Mouse (Mus musculus): ENCODE data around the gene Hist3h2a. TPM values are rescaled to one million over a fixed set of nuclear protein-coding genes. Genes with fewer than 3 reads are reported as not detected.

The Hist3h2a gene
- polyA plus RNA-seq, 1 experiment from 2014 or later, result 18.7 TPM

GRCm38 (mm10) chr11:58974414-58974813, 19.9 kb downstream of the Hist3h2a start:
- Histone ChIP-seq H3K27ac (replicated peaks) (no peak overlapping the region), H3K4me2 (replicated peaks; ENCODE audit: low read depth) (no peak overlapping the region), H3K9ac (ENCODE audit: low read length) (no peak overlapping the region), H3K4me3 (ENCODE audit: low read depth, low read length) (no peak overlapping the region), H3K9me3 (ENCODE audit: control insufficient read depth, low read length) (no peaks in the 10 kb centered on the region), H3K4me1 (replicated peaks; ENCODE audit: control insufficient read depth, insufficient read depth) (peaks cover 5% of the 10 kb centered on the region), H3K36me3 (ENCODE audit: control insufficient read depth, insufficient read depth, low read length) (no peaks in the 10 kb centered on the region), H3K27me3 (ENCODE audit: control insufficient read depth, insufficient read depth, low read length) (no peaks in the 10 kb centered on the region)
- ATAC-seq (ENCODE audit: low FRiP score, low TSS enrichment) (no peak), DNase-seq (ENCODE audit: low spot score) (no peak)
- TF ChIP-seq EP300 (optimal IDR thresholded peaks at IDR 0.05), result no peak
- no peak for TF ChIP-seq CTCF (IDR thresholded peaks at IDR 0.05; ENCODE audit: low read depth)
- WGBS, result 98% methylated on average over 3 of the region's 3 CpGs

GRCm38 (mm10) chr11:58977150-58977549, 22.7 kb downstream of the Hist3h2a start:
- peak; percentile 37; the same call in 1 of the 2 replicates for ATAC-seq (ENCODE audit: low FRiP score, low TSS enrichment)
- Histone ChIP-seq H3K9me3 (ENCODE audit: control insufficient read depth, low read length) (no peaks in the 10 kb centered on the region), H3K36me3 (ENCODE audit: control insufficient read depth, insufficient read depth, low read length) (no peaks in the 10 kb centered on the region), H3K4me2 (replicated peaks; ENCODE audit: low read depth) (peak overlapping the region; percentile 96), H3K9ac (ENCODE audit: low read length) (peak overlapping the region; percentile 92), H3K4me3 (ENCODE audit: low read depth, low read length) (peak overlapping the region; percentile 98), H3K4me1 (replicated peaks; ENCODE audit: control insufficient read depth, insufficient read depth) (peaks cover 5% of the 10 kb centered on the region), H3K27ac (replicated peaks) (peak overlapping the region; percentile 85), H3K27me3 (ENCODE audit: control insufficient read depth, insufficient read depth, low read length) (no peaks in the 10 kb centered on the region)
- TF ChIP-seq CTCF (IDR thresholded peaks at IDR 0.05; ENCODE audit: low read depth) (no peak), EP300 (optimal IDR thresholded peaks at IDR 0.05) (no peak)
- under 1% methylated on average over 29 of the region's 29 CpGs for WGBS
- DNase-seq (ENCODE audit: low spot score), result peak; percentile 61

GRCm38 (mm10) chr11:58977607-58978026, 23.1 kb downstream of the Hist3h2a start:
- TF ChIP-seq CTCF (IDR thresholded peaks at IDR 0.05; ENCODE audit: low read depth), result no peak
- peaks cover 5% of the 10 kb centered on the region for H3K4me1 ChIP-seq (replicated peaks; ENCODE audit: control insufficient read depth, insufficient read depth)
- no peaks in the 10 kb centered on the region for H3K9me3 ChIP-seq (ENCODE audit: control insufficient read depth, low read length)
- H3K4me2 ChIP-seq (replicated peaks; ENCODE audit: low read depth), result peak overlapping the region; percentile 96
- under 1% methylated on average over 21 of the region's 21 CpGs for WGBS
- no peaks in the 10 kb centered on the region for H3K36me3 ChIP-seq (ENCODE audit: control insufficient read depth, insufficient read depth, low read length)
- peak overlapping the region; percentile 98 for H3K4me3 ChIP-seq (ENCODE audit: low read depth, low read length)
- peak overlapping the region; percentile 85 for H3K27ac ChIP-seq (replicated peaks)
- DNase-seq (ENCODE audit: low spot score) (no peak), ATAC-seq (ENCODE audit: low FRiP score, low TSS enrichment) (no peak; the same call in 1 of the 2 replicates)
- peak overlapping the region; percentile 92 for H3K9ac ChIP-seq (ENCODE audit: low read length)
- no peaks in the 10 kb centered on the region for H3K27me3 ChIP-seq (ENCODE audit: control insufficient read depth, insufficient read depth, low read length)

GRCm38 (mm10) chr11:58978027-58978705, 23.7 kb downstream of the Hist3h2a start, which contains the start of gene Trim11:
Trim11 (plus strand) TSS chr11:58978093.
- Histone ChIP-seq H3K9ac (ENCODE audit: low read length) (peak within 1 kb of the TSS; percentile 92), H3K4me1 (replicated peaks; ENCODE audit: control insufficient read depth, insufficient read depth) (peaks cover 5% of the 10 kb centered on the region), H3K27me3 (ENCODE audit: control insufficient read depth, insufficient read depth, low read length) (no peaks in the 10 kb centered on the region), H3K36me3 (ENCODE audit: control insufficient read depth, insufficient read depth, low read length) (no peaks in the 10 kb centered on the region; the same call in 1 of the 2 replicates), H3K4me2 (replicated peaks; ENCODE audit: low read depth) (peak within 1 kb of the TSS; percentile 96), H3K9me3 (ENCODE audit: control insufficient read depth, low read length) (no peaks in the 10 kb centered on the region), H3K4me3 (ENCODE audit: low read depth, low read length) (peak within 1 kb of the TSS; percentile 98), H3K27ac (replicated peaks) (peak within 1 kb of the TSS; percentile 85)
- TF ChIP-seq EP300 (optimal IDR thresholded peaks at IDR 0.05), result no peak
- TF ChIP-seq CTCF (IDR thresholded peaks at IDR 0.05; ENCODE audit: low read depth), result no peak
- ATAC-seq (ENCODE audit: low FRiP score, low TSS enrichment), result peak; percentile 49; the same call in 1 of the 2 replicates
- DNase-seq (ENCODE audit: low spot score), result peak; percentile 64
- under 1% methylated on average over 64 of the region's 64 CpGs for WGBS

- Histone ChIP-seq H3K27me3 (ENCODE audit: control insufficient read depth, insufficient read depth, low read length) (no peaks in the 10 kb centered on the region), H3K4me1 (replicated peaks; ENCODE audit: control insufficient read depth, insufficient read depth) (peaks cover 5% of the 10 kb centered on the region), H3K4me2 (replicated peaks; ENCODE audit: low read depth) (peak overlapping the region; percentile 96), H3K36me3 (ENCODE audit: control insufficient read depth, insufficient read depth, low read length) (no peaks in the 10 kb centered on the region; the same call in 1 of the 2 replicates), H3K4me3 (ENCODE audit: low read depth, low read length) (peak overlapping the region; percentile 98), H3K27ac (replicated peaks) (peak overlapping the region; percentile 85), H3K9ac (ENCODE audit: low read length) (peak overlapping the region; percentile 92), H3K9me3 (ENCODE audit: control insufficient read depth, low read length) (no peaks in the 10 kb centered on the region)
- 1% methylated on average over 5 of the region's 5 CpGs for WGBS
- TF ChIP-seq CTCF (IDR thresholded peaks at IDR 0.05; ENCODE audit: low read depth), result no peak
- TF ChIP-seq EP300 (optimal IDR thresholded peaks at IDR 0.05), result no peak
- no peak for ATAC-seq (ENCODE audit: low FRiP score, low TSS enrichment)
- DNase-seq (ENCODE audit: low spot score), result no peak
These were observed 24.2 kb downstream of the Hist3h2a start for GRCm38 (mm10) chr11:58978706-58979030.

- peak overlapping the region; percentile 92 for H3K9ac ChIP-seq (ENCODE audit: low read length)
- no peaks in the 10 kb centered on the region for H3K9me3 ChIP-seq (ENCODE audit: control insufficient read depth, low read length)
- peak overlapping the region; percentile 98 for H3K4me3 ChIP-seq (ENCODE audit: low read depth, low read length)
- TF ChIP-seq CTCF (IDR thresholded peaks at IDR 0.05; ENCODE audit: low read depth), result no peak
- no peak for TF ChIP-seq EP300 (optimal IDR thresholded peaks at IDR 0.05)
- 54% methylated on average over 3 of the region's 3 CpGs for WGBS
- H3K27me3 ChIP-seq (ENCODE audit: control insufficient read depth, insufficient read depth, low read length), result no peaks in the 10 kb centered on the region
- H3K27ac ChIP-seq (replicated peaks), result peak overlapping the region; percentile 65
- peaks cover 5% of the 10 kb centered on the region for H3K4me1 ChIP-seq (replicated peaks; ENCODE audit: control insufficient read depth, insufficient read depth)
- H3K4me2 ChIP-seq (replicated peaks; ENCODE audit: low read depth), result peak overlapping the region; percentile 96
- ATAC-seq (ENCODE audit: low FRiP score, low TSS enrichment), result no peak
- DNase-seq (ENCODE audit: low spot score), result no peak
- no peaks in the 10 kb centered on the region; the same call in 1 of the 2 replicates for H3K36me3 ChIP-seq (ENCODE audit: control insufficient read depth, insufficient read depth, low read length)
These were observed 24.7 kb downstream of the Hist3h2a start for GRCm38 (mm10) chr11:58979183-58979582.

Measured in stomach, postnatal 0 days (tissue).